Mouse (Mus musculus) splenic B cell, adult 2 months (primary cell): ENCODE results near the gene Zxdc.

Experiments
- DNase-seq: peaks from one replicate; pipeline ENCODE4 v3.0.0-alpha.2; 2011; ENCODE audit warnings: low read depth, low spot score
- H3K27me3 ChIP-seq: 2 replicates; pipeline ENCODE4 v1.6.1; 2012; ENCODE audit warnings: mild to moderate bottlenecking, low read length, moderate library complexity, mixed read lengths; ENCODE audit not compliant: control insufficient read depth, poor library complexity, insufficient read depth, severe bottlenecking
- H3K36me3 ChIP-seq: 2 replicates; pipeline ENCODE4 v1.6.1; 2012; ENCODE audit warnings: mild to moderate bottlenecking, low read length, moderate library complexity, mixed read lengths; ENCODE audit not compliant: control insufficient read depth, poor library complexity, insufficient read depth, severe bottlenecking

The Zxdc gene

DNA sequence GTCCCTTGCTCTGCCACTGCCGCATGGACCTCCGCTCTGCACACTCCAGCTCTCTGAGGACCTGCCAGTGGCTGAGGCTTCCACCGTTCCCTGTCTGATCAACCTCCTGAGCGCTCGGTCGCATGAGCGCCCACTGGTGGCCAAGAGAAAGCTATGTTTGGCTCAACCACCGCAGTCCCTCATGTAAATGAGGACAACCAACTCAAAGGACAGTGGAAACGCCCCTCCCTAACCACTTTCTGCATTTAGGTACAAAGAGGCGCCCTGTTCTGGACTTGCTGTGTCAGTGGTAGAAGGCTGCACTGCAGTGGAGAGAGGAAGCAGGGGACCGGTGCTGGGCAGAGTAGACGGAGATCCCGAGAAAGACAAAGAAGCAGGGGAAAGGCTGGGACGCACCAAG is 53.3 kb downstream of the Zxdc start:
- no peaks in the 10 kb centered on the region for H3K36me3 ChIP-seq
- no peaks in the 10 kb centered on the region for H3K27me3 ChIP-seq
- peak; percentile 63 for DNase-seq

DNA sequence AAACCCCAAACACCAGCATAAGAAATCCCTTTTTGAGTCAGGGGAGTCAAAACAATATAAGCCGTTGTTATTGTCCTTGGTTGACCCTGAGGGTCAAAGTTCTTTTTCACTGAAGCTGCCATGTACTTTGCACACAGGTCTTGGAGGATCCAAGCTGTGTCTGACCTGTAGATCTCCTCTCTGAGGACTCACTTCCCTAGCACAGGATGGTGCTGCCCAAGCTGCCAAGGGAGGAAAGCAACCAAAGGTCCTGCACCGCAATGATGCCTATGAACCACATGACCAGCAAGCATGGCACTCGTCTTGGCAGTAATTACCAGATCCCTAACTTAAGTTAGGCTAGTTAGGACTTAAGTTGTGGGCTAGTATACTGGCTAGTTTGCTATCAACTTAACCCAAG is 56.1 kb downstream of the Zxdc start:
- Histone ChIP-seq H3K27me3 (no peaks in the 10 kb centered on the region), H3K36me3 (no peaks in the 10 kb centered on the region)
- DNase-seq, result no peak

DNA sequence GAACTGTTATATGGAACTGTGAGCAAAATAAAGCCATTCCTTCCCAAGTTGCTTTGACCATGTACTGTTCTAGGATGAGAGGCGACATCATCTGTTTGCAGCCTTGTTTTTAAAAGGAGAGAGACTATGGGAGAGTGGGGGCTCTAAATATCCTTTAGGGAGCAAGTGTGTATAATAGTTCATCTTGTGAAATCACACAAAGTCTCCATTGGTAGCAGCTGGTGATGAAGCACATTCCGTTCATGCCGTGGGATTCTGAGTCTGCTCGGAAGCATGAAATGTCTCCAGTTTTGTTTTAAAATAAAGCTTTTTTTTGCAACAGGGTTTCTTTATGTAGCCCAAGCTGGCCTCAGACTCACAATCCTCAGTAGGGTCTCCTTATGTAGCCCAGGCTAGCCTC is 56.7 kb downstream of the Zxdc start:
- DNase-seq, result no peak
- Histone ChIP-seq H3K27me3 (no peaks in the 10 kb centered on the region), H3K36me3 (no peaks in the 10 kb centered on the region)

DNA sequence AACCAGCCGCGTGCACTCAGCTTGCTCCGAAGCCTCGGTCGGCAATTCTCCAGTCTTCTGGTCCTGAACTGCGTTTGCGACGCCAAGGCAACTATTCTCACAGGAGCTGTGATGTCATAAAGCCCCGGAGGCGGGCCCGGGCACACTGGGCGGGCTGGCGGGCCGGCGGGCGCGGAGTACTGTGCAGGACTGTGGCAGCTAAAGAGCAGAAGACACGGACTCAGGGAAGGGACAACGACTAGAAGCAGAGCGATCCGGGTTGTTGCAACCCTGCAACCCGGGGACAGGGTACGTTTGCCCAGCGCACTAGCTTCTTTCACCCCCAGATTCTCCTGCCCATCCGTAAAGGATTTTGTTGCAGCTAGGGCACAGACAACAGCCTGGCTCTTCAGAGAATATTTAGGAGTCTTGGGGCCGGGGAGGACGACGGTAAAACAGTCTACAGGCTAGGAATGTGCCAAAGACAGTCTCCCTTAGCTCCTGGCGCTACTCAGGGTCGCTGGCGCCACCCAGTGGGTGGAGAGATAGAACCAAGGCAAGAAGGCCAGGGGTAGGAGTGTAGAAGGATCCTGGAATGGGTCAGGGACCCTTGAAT is 59.2 kb downstream of the Zxdc start, which contains the start of gene Cfap100:
Gene Cfap100, minus strand, starts transcription at position 418 of the 595 bp plus-strand sequence.
- no peaks in the 10 kb centered on the region for H3K27me3 ChIP-seq
- no peak for DNase-seq

DNA sequence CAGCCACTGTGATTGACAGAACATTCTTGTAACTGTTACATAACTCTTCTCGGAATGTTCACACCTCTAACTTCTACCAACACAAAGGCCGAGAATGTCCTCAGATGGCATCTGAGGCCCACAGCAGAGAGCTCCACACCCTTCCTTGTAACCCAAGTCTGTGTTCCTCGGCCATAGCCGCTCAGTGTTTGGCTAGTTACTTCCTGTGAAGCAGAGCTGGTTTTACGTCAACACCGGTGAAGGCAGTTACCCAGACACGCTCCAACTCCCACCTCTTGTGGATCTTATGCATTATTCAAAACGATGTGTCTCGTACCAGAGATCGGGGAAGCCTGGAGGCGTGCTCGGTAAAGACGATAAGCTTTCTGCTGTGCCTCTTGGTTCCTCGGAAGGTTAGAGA is 60.6 kb downstream of the Zxdc start:
- Histone ChIP-seq H3K36me3 (no peaks in the 10 kb centered on the region), H3K27me3 (no peaks in the 10 kb centered on the region)
- DNase-seq, result no peak

More for the DNA sequence above, 59.2 kb downstream of the Zxdc start, which contains the start of gene Cfap100:
- H3K36me3 ChIP-seq, result no peaks in the 10 kb centered on the region

DNA sequence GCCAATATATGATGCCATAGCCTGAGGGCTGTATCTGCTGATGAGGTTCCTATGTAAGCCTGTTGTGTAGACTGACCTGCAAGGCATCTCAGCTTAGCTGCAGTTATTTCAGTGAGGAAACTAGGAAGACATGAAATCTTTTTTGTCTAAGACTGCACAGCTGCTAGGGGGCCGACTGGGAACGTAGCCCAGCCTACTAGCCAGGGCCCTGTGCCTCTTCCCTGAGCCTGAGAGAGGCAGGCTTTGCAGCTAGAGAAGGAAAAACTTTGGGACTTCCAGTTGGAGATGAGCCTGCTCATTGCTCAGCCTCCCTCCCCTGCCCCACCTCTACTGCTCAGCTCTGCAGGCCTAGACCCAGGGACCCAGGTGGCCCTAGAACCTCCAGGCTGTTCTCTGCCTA is 62.2 kb downstream of the Zxdc start:
- no peak for DNase-seq
- Histone ChIP-seq H3K36me3 (no peaks in the 10 kb centered on the region), H3K27me3 (no peaks in the 10 kb centered on the region)

DNA sequence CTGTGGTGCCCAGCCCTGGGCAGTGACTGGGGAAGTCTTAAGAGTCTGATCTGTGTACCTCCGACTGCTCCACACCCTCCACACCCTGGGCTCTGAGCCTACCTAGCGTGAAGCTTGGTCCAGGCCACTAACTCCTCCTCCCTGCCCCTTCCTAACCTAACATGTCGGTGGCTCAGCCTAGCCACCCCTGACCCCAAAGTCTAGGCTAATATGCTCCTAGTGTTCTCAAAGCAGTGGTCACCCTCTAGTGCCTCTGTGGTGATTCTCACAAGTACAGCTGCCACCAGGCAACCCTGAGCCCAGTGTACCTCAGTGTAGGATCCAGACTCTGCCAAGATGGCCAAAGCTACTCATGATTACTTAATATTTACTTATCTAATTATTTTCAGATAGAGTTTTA is 65.4 kb downstream of the Zxdc start:
- DNase-seq, result no peak
- H3K27me3 ChIP-seq, result no peaks in the 10 kb centered on the region
- no peaks in the 10 kb centered on the region for H3K36me3 ChIP-seq

DNA sequence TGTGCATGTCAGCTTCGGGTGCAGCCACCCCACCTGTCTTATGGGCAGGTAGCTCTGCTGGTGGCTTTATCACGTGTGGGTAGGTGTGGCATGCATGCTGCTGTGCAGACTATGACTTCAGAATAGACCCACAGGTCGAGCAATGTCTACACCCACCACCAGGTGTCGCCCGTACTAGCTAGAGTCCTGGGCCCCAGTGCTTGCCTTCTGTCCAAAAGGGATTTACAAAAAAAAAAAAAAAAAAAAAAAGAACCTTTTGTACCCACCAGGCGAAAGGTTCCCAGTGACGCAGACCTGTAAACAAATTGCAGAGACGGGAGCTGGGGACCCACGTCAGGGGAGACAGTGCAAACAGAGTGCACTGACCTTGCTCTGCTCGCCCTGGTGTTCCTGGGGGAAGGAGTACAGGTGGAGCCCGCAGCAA is 65.9 kb downstream of the Zxdc start:
- H3K36me3 ChIP-seq, result no peaks in the 10 kb centered on the region
- DNase-seq, result peak; percentile 48
- H3K27me3 ChIP-seq, result no peaks in the 10 kb centered on the region

DNA sequence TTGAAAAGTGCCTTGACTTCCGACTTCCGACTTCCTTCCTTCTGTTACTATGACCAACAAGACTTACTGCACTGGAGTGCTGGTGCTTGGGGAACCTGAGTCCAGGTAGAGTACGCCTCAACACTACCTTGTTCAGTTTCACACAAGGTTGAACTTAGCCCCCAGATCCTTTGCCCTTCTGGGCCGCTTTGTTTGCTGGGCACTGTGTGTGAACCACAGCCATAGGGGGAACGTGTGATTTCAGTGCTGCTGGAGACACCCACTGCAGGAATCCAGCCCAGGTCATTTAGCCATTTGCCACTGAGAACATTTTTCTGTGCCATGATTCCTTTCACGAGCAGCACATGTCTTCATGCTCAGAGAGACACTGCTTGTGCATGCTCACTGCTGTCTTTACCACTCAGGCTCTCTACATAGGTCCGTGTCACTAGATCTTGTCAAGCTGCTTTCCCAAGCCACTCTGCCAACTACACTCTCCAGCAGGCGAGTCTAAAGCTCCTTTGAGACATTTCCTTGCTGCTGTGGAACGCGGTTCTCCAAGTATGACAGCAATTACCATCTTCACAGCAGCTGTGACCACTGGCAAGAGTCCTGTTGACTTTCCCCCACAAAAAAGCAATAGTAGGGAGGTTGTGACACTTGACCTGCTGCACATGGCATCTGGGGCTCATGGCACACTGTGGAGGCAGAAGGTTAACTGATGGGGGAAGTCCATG is 67.1 kb downstream of the Zxdc start:
- no peak for DNase-seq
- Histone ChIP-seq H3K36me3 (no peaks in the 10 kb centered on the region), H3K27me3 (no peaks in the 10 kb centered on the region)

DNA sequence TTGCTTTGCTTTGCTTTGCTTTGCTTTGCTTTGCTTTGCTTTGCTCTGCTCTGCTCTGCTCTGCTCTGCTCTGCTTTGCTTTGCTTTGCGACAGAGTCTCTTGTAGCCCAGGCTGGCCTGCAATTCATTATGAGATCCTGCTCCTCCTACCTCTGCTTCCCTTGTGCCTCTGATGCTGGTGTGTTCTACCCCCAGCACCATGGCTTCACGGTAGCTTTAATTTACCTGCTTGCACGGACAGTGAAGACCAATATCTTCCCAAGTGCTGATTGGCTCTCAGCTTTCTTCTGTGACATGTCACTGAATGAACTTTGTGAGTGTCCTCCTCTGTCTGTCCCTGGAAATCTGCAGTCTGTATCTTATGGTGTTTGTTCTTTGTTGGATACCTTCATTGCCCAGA is 67.7 kb downstream of the Zxdc start:
- no peak for DNase-seq
- H3K27me3 ChIP-seq, result no peaks in the 10 kb centered on the region

DNA sequence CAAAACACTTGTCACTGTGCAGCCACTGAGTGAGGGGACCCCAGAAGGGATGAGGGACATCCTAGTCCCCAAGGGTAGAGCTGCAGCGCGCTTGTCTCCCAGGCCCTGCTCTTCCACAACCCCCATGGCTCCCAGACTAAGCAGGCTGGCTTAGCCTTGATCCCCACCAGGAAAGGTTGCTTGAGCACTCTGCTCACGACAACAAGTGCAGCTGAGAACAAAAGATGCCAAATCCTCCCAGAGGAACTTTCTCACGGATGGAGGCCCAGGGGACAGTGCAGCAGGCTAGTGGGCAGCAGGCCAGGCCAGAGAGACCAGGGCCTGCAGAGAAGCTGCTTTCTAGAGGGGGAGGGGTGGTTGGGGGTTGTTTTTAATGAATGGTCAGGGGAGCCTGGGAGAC is 77.6 kb downstream of the Zxdc start:
- no peak for DNase-seq
- no peaks in the 10 kb centered on the region for H3K27me3 ChIP-seq
- H3K36me3 ChIP-seq, result no peaks in the 10 kb centered on the region

More for the DNA sequence above, 67.7 kb downstream of the Zxdc start:
- no peaks in the 10 kb centered on the region for H3K36me3 ChIP-seq

DNA sequence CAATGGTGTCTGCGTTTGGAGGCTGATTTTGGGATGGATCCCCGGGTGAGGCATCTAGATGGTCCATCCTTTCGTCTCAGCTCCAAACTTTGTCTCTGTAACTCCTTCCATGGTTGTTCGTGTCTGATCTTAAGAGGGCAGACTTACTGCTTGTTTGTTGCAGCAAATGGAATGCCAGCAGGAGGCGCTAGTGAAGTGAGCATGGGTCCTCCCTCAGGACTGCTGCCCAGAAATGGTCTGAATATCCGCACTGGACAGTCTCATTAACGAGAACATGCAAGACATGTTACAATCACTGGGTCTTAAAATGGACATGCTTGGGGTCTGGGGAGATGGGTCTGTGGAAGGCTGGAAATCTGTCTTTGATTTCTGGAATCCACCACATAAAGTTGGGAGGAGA is 80.9 kb downstream of the Zxdc start:
- H3K27me3 ChIP-seq, result no peaks in the 10 kb centered on the region
- DNase-seq, result peak; percentile 10
- H3K36me3 ChIP-seq, result no peaks in the 10 kb centered on the region

DNA sequence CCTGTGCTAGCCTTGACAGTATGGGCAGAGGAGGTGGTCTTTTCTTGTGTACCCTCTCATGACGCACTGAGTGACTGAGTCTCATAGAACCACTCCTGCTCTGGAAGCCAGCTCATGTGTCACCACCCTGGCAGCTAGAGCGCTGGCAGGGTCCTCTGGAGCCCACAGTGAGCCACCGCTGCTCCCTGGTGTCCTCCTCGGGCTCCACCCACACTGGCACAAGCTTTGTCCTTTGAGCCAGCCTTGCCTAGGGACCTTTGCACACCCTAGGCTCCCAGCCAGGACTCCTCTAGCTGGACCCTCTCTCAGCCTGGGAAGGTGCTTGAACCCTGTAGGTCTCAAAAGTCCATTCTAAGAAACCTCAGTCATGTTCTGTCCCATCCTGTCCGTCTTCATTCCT is 81.4 kb downstream of the Zxdc start:
- Histone ChIP-seq H3K36me3 (no peaks in the 10 kb centered on the region), H3K27me3 (no peaks in the 10 kb centered on the region)
- no peak for DNase-seq

DNA sequence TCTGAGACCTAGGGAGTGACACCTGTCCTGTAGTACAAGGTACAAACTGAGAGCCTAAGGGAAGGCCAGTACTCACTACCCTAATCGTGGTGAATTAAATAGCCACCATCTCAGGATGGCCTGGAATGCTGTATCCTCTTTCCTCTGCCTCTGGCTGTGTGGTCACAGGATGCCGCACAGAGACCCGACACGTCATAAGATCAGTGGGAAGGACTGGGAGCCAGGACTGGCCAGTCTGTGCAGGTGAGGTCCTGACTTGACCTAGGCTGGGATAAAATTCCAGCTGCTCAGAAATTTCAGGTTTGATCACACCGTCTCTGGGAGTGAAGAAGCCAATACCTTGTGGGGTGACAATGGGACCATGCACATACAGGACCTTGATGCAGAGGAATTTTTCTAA is 82.2 kb downstream of the Zxdc start:
- Histone ChIP-seq H3K36me3 (no peaks in the 10 kb centered on the region), H3K27me3 (no peaks in the 10 kb centered on the region)
- no peak for DNase-seq

DNA sequence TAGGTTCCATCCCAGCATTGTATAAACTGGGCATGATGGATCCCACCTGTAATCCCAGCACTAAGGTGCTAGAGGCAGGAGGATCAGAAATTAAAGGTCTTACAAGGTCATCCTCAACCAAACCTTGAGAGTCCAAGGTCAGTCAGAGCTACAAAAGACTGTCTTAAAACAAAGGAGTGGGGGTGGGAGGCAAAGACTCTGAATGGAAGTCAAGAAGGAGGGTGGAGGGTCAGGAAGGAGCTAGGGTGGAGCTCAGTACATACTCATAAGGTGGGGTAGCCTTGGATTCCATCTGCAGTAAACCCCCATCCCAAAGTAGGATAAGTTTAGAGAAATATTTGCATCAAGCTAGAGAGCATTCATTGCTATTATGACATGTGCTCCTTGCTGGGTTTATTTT is 83.3 kb downstream of the Zxdc start:
- DNase-seq, result no peak
- Histone ChIP-seq H3K27me3 (no peaks in the 10 kb centered on the region), H3K36me3 (no peaks in the 10 kb centered on the region)
